Mouse (Mus musculus): ENCODE results near the gene Hist1h4m. TPM values are rescaled to one million over a fixed set of nuclear protein-coding genes. Genes with fewer than 3 reads are reported as not detected.
"Not testable (repeated sequence)": the region's sequence is repeated elsewhere in the genome, so short reads cannot be mapped to it uniquely, and the experiment has no call there.

The Hist1h4m gene
- total RNA-seq, 1 experiment from 2014 or later: 5,019 TPM

DNA sequence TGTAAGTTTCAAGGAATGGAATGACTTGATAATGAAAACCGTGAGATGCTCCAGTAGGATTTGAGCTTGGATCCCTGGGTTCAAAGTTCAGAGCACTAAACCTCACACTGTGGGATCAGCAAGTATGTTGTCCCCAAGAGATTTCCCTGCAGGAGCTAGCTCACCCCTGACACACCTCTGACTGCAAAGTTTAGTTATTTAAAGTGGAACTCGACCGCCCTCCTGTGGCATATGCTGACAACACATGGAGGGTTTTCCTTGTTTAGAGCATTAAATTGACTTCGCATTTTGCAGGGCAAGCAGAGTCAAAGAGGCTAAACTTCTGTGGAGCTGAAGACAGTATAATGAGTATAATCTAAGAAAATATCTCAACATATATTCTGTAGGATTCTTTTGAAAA is 8.5 kb upstream of the Hist1h4m start:
- peak; percentile 94 for ATAC-seq (replicated peaks; ENCODE audit: low read depth, poor library complexity, severe bottlenecking)

DNA sequence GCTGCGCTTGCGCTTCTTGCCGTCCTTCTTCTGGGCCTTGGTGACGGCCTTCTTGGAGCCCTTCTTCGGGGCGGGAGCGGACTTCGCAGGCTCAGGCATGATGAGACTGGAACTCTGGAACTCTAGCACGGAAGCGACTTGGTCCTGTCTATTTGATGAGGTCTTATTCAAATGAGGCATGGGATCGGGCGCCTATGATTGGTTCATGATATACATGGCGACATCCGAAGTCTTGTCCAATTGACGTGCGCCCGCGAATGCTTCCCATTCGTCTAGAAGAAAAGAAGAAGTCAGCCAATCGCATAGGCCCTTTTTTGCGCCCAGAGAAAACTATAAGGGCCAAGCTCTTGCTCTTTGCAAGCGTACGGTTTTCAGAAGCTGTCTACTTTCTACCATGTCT is 1.5 kb upstream of the Hist1h4m start, which contains the start of the genes Hist1h2bq and Hist1h2ao:
Gene Hist1h2bq, minus strand, starts transcription at position 125 of the 400 bp plus-strand sequence.
Gene Hist1h2ao, plus strand, starts transcription at position 393 of the 400 bp plus-strand sequence.
- ATAC-seq (replicated peaks; ENCODE audit: low read depth, poor library complexity, severe bottlenecking): peak; percentile 78

DNA sequence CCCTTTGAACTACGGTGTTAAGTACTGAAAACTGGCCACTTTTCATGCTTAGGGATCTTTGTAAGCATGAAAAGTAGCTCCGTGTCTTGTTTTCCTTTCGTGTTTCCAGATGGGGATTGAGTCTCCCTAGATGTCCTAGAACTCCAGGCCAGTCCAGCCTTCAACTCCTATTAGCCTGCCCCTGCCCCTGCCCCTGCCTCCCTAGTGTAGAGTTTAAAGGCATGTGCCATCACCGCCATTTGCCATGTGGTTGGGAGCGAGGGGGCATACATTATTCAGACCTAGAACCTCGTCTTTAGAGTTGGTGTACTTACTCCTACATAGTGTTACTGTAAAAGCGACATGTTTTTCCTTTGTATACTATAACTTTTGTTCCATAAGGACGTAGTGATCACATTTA is 472 bp upstream of the Hist1h4m start:
- ATAC-seq (replicated peaks; ENCODE audit: low read depth, poor library complexity, severe bottlenecking): peak; percentile 16

DNA sequence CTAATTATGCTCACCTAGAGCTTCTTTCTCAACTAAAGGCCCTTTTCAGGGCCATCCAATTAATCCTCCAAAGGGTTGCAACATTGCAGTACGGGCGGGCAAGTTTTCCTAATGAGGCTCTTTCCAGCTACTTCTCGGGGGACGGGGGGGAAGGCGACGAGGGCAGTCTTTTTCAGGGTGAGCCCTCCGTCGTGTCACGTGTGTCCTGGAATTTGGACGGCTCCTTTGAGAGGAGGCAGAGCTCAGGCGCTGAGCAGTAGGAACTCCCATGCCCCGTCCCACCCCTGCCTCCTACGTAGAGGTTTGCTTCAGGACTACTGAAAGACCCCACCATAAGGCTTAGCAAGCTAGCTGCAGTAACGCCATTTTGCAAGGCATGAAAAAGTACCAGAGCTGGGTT is 546 bp downstream of the Hist1h4m start:
- ATAC-seq (replicated peaks; ENCODE audit: low read depth, poor library complexity, severe bottlenecking): peak; percentile 36

DNA sequence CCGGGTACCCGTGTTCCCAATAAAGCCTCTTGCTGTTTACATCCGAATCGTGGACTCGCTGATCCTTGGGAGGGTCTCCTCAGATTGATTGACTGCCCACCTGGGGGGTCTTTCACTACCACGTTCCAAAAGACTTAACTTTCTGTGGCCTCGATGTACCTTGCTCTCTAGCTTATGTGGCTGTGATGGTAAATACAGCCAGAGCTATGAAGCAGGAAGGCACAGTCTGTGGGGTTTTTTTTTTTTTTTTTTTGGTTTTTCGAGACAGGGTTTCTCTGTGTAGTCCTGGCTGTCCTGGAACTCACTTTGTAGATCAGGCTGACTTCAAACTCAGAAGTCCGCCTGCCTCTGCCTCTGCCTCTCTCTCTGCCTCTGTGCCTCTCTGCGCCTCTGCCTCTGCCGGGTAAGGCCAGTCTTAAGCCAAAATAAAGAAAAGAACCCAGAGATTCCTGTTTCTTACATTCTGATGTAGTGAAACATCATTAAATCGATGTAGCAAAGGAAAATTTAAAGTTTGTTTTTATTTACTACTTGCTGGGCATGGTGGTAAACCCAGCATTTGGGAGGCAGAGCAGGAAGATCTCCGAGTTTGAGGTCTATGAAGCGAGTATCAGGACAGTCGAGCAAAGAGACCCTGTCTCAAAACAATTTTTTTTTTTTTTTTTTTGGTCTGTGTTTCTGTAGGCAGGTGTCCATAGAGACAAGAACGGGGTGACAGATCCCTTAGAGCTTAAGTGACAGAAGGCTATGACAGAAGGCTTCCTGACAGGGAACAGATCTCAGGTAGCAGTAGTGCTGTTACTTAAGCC is 8.7 kb downstream of the Hist1h4m start:
- peak; percentile 76 for ATAC-seq (replicated peaks; ENCODE audit: low read depth, poor library complexity, severe bottlenecking)

DNA sequence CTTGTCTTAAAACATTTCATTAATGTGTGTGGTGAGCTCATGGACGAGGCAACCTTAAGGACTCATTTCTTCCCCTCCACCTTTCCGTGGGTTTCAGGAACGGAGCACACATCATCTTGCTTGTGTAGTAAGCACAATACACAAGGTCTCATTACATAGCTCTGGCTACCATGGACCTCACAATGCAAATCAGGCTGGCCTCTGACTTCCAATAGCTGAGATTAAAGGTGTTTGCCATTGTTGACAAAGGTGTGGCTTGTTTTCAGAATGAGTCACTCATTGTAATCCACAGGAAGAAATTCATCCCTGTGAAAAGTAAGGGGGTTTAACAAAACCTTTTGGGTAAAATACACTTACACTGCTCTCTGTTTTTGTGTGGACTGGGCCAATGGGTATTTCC is 17.0 kb downstream of the Hist1h4m start:
- no peak for ATAC-seq (replicated peaks; ENCODE audit: low read depth, poor library complexity, severe bottlenecking)

DNA sequence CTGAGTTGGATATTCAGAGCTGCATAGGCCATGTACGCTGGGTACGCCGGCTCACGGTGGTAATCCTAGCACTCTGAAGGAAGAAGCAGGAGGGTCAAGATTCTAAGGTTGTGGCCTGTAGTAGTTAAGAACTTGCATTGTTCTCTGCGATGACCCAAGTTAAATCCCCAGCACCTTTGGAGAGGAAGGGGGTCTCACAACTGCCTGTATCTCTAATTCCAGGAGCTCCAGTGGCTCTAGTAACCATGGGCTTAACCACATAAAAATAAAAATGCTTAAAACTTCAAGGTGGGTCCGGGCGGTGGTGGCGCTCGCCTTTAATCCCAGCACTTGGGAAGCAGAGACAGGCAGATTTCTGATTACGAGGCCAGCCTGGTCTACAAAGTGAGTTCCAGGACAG is 18.8 kb downstream of the Hist1h4m start:
- ATAC-seq (replicated peaks; ENCODE audit: low read depth, poor library complexity, severe bottlenecking): no peak

DNA sequence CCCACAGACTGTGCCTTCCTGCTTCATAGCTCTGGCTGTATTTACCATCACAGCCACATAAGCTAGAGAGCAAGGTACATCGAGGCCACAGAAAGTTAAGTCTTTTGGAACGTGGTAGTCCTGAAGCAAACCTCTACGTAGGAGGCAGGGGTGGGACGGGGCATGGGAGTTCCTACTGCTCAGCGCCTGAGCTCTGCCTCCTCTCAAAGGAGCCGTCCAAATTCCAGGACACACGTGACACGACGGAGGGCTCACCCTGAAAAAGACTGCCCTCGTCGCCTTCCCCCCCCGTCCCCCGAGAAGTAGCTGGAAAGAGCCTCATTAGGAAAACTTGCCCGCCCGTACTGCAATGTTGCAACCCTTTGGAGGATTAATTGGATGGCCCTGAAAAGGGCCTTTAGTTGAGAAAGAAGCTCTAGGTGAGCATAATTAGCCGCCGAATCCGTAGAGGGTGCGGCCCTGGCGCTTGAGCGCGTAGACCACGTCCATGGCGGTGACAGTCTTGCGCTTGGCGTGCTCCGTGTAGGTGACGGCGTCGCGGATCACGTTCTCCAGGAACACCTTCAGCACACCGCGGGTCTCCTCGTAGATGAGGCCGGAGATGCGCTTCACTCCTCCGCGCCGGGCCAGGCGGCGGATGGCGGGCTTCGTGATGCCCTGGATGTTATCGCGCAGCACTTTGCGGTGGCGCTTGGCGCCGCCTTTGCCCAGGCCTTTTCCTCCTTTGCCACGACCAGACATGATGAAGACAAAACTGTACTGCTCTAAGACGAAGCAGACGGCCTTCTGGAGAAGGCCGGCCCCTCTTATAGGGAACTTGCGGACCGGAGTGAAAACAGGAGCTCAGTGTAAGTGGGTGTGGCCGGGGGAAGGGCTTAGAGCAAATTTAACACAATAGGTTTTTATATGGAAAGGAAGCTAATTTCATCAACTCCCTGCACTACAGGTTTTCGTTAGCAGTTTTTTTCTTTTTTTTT is 20.2 kb downstream of the Hist1h4m start, which contains the start of gene Hist1h4n:
Gene Hist1h4n, minus strand, starts transcription at position 779 of the 977 bp plus-strand sequence.
- ATAC-seq (replicated peaks; ENCODE audit: low read depth, poor library complexity, severe bottlenecking): peak; percentile 55

DNA sequence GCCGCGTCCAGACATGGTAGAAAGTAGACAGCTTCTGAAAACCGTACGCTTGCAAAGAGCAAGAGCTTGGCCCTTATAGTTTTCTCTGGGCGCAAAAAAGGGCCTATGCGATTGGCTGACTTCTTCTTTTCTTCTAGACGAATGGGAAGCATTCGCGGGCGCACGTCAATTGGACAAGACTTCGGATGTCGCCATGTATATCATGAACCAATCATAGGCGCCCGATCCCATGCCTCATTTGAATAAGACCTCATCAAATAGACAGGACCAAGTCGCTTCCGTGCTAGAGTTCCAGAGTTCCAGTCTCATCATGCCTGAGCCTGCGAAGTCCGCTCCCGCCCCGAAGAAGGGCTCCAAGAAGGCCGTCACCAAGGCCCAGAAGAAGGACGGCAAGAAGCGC is 21.9 kb downstream of the Hist1h4m start, which contains the start of the genes Hist1h2ap and Hist1h2br:
Gene Hist1h2ap, minus strand, starts transcription at position 47 of the 400 bp plus-strand sequence.
Gene Hist1h2br, plus strand, starts transcription at position 283 of the 400 bp plus-strand sequence.
- ATAC-seq (replicated peaks; ENCODE audit: low read depth, poor library complexity, severe bottlenecking): peak; percentile 71

DNA sequence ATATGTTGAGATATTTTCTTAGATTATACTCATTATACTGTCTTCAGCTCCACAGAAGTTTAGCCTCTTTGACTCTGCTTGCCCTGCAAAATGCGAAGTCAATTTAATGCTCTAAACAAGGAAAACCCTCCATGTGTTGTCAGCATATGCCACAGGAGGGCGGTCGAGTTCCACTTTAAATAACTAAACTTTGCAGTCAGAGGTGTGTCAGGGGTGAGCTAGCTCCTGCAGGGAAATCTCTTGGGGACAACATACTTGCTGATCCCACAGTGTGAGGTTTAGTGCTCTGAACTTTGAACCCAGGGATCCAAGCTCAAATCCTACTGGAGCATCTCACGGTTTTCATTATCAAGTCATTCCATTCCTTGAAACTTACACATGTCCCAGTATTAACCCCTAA is 29.0 kb downstream of the Hist1h4m start:
- ATAC-seq (replicated peaks; ENCODE audit: low read depth, poor library complexity, severe bottlenecking): peak; percentile 94

DNA sequence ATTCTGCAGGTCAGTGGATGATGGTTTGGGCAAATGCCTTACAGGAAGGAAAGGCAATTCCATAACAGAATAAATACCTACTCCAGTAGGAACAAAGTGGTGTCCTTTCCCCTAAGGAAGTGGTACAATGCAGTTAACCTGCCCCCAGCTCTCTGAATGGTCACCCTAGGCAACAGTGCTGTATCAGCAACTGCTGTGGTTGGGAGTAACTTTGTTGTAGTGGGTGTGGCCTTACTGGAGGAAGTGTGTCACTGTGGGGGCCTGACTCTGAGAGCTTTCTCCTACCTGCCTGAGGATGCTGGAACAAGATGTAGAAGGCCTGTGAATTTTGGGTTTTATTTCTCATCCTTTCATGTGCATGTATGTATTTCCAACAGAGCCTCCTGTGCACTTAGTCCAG is 34.8 kb downstream of the Hist1h4m start:
- peak; percentile 97 for ATAC-seq (replicated peaks; ENCODE audit: low read depth, poor library complexity, severe bottlenecking)

DNA sequence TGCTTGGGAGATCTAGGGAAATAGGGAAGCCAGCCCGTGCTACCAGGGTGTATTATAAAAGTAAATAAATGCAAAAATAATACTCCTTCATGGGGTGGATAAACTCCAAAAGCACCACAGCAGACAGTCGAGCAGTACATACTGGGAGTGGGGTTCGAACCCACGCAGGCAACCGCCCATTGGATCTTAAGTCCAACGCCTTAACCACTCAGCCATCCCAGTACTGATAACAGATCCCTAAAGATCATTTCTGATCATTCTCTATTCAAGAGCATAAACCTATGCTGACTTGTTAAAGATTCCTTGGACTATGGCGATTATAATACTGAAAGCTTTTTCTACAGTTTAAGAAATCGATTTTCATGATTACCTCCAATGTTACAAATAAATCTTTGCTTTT is 36.3 kb downstream of the Hist1h4m start:
- no peak for ATAC-seq (replicated peaks; ENCODE audit: low read depth, poor library complexity, severe bottlenecking)

DNA sequence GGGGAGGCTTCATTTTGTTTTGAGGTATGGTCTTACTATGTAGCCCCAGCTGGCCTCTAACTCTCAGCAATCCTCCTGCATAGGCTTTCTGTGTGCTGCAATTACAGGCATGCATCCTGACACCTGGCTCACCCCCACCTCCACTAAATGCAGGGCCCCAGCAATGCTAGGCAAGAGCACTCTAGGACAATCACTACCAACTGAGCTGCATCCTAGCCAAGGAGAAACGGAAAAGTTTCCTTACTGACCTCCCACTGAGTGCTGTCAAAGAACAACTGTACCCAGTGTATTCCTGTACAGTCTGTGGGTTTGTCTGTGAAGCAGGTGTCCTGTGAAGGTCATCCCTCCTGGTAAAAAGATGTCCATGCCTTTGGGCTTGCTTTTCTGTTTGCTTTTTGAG is 39.1 kb downstream of the Hist1h4m start:
- not testable (repeated sequence) for ATAC-seq (replicated peaks; ENCODE audit: low read depth, poor library complexity, severe bottlenecking)

DNA sequence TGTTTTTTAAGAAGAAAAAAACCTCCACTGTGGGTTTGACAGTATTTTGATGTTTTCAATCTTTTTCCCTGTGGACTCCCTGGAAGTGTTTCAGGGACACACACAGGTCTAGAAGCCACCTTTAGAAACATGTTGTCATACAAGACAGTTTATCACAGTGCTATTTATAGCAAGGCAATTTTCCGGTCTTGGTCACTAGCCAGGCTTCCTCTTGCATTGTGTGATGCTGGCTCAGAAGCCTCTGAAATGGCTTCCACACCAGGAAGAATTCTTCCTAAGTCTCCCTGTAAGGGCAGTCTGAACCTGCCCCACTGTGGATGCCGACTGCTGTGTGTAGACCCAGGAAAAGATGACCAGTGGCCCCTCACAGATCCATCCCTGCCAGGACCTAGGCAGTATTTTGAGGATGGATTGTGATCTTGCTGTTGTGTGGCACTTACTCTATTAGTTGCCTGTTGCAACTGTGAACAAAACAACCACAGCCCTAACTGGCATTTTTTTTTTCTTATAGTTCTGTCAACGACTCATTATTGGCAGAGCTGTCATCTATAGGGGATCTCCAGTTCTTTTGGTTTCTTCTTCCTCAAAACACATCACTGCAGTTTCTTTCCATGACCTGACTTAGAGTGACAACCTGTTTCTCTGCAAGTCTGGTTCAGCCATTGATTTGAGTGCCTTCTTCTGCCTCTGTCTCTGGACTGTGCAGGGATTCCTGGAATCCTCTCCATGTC is 40.8 kb downstream of the Hist1h4m start:
- peak; percentile 67 for ATAC-seq (replicated peaks; ENCODE audit: low read depth, poor library complexity, severe bottlenecking)

DNA sequence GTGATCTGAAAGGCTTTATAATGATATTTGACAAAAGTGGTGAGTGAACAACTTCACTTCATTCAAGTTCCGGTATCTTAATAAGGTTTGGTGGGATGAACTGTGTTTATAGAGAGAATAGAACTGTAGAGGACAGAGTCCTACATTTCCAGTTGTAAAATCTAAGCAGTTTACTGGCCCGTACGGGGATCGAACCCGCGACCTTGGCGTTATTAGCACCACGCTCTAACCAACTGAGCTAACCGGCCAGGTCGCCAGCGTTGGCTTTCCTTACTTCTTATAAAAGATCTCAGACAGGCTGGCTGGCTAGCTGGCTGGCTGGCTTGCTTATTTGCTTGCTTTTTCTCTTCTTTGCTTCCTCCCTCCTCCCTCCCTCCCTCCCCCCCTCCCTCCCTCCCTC is 43.6 kb downstream of the Hist1h4m start:
- ATAC-seq (replicated peaks; ENCODE audit: low read depth, poor library complexity, severe bottlenecking): no peak; the same call in 1 of the 2 replicates

DNA sequence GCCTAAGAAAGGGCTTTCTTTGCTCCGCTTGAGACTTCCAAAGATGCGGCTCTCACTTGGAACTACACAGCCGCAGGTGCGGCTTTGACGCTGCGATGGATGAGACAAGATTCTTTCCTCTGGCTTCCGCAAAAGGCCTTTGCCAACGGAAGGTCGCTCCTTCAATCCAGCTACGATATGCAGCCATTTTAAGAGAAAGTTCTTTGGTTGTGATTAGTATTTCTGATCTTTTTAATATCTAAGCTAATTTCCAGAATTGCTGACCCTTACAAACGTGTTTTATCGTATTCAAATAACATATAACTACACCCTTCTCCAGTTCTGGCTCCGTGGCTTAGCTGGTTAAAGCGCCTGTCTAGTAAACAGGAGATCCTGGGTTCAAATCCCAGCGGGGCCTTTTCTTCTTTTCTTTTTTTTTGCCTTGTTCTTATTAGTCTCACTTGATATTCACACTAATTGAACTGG is 44.2 kb downstream of the Hist1h4m start:
- 0 out of 2 replicates have a peak, but pooled peaks have one; percentile 19 for ATAC-seq (replicated peaks; ENCODE audit: low read depth, poor library complexity, severe bottlenecking)

DNA sequence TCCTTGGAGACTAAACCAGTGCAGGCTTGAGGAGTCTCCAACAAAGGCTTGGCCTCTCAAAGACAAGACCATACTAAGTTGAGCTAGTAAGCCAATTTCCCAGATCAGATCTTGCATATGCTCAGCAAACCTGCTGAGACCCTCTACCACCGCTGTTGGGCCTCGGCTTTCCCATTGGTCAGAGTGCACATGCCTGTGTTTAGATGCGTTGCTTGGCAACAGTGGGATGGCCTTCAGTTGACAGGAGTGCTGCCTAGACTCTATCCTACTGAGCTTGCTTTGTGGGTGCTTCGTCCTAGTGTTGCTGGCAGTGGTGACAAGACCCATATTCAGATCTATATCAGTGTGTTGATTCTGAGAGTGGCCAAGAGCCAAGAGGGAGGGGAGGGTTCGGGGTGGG is 50.1 kb downstream of the Hist1h4m start:
- ATAC-seq (replicated peaks; ENCODE audit: low read depth, poor library complexity, severe bottlenecking): no peak

All from common myeloid progenitor, adult 5-6 weeks (primary cell).